Mouse (Mus musculus) small intestine, adult 2 months (tissue): ENCODE results near the gene Cadps2.

Experiments used
- CTCF ChIP-seq: fragments of 200-500 bp; IDR thresholded peaks from 2 replicates; pipeline ENCODE4 v1.5.1; 2012; ENCODE audit warnings: low read depth, mild to moderate bottlenecking, control low read depth, inconsistent platforms, low read length, moderate library complexity, mixed read lengths; ENCODE audit not compliant: insufficient replicate concordance, insufficient read length; ENCODE audit errors: extremely low read depth
- POLR2A ChIP-seq: fragments of 200-500 bp; IDR thresholded peaks from 2 replicates; pipeline ENCODE4 v1.6.1; 2012; ENCODE audit warnings: low read depth, mild to moderate bottlenecking, control low read depth, inconsistent platforms, low read length, moderate library complexity

DNA sequence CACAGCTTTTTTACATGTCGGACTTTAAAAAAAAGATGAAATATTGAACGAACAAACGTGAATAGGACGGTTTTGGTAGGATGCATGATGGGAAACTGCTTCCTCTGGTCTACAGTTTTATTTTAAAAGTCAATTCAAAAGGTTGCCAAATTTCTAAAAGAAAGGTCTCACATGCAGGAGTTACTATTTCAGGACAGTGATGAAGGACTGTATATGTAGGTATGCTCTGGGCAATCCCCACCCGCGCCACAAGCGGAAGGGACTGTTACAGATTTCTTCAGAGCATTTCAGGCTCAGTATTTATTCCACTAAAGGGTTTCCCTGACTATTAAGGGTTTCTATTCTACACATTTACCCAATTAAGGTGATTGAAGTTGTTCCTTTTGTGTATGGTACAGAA is 1.6 kb downstream of the Cadps2 start:
- TF ChIP-seq POLR2A: no peak
- no peak for TF ChIP-seq CTCF
